Mouse (Mus musculus): ENCODE data around the gene Plcl2. TPM values are rescaled to one million over a fixed set of nuclear protein-coding genes. Genes with fewer than 3 reads are reported as not detected.

Plcl2 gene
- polyA plus RNA-seq, 1 experiment from 2014 or later, result 4.8 TPM

DNA sequence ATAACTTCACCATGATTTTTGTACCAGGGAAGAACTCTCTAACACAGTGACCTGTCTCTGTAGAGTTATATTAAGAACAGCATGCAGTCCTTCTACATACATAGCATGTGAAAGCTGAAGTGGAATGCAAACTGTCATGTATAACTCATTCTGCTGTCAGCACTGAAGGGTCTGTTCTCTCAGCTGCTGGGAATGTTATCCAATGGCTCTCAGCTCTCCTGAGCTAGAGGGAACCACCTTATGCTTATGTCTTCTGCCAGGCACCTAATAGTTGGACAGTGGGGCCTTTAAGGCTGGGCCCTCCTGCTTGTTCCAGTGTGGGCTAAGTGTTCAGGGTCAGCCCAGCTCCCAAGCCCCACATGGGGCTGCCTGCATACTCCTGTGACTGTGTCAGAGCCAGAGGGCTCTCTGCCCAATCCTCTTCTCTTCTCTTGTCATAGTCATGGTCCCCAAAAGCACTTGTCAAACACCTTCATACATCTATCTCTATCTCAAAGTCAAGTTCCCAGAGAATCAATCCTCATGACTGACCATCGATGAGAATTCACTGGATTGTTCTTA, 22.1 kb upstream of the Plcl2 start:
- H3K4me3 ChIP-seq (ENCODE audit: low read depth, low read length), result no peak overlapping the region
- WGBS, result 90% methylated on average over 1 of the region's 1 CpGs
- no peak for TF ChIP-seq CTCF (IDR thresholded peaks at IDR 0.05; ENCODE audit: low read depth)
- H3K9me3 ChIP-seq (ENCODE audit: control insufficient read depth), result no peaks in the 10 kb centered on the region
- no peak overlapping the region for H3K9ac ChIP-seq (ENCODE audit: low read depth, low read length)
- no peaks in the 10 kb centered on the region for H3K4me1 ChIP-seq (replicated peaks; ENCODE audit: control insufficient read depth, insufficient read depth, low read length)
- no peak for ATAC-seq
- H3K27ac ChIP-seq (ENCODE audit: low read depth, low read length), result no peak overlapping the region
- no peak overlapping the region for H3K4me2 ChIP-seq (replicated peaks; ENCODE audit: low read depth)
- H3K36me3 ChIP-seq (ENCODE audit: control insufficient read depth, insufficient read depth), result no peaks in the 10 kb centered on the region
- no peaks in the 10 kb centered on the region for H3K27me3 ChIP-seq (replicated peaks; ENCODE audit: control insufficient read depth, insufficient read depth, low read length)

DNA sequence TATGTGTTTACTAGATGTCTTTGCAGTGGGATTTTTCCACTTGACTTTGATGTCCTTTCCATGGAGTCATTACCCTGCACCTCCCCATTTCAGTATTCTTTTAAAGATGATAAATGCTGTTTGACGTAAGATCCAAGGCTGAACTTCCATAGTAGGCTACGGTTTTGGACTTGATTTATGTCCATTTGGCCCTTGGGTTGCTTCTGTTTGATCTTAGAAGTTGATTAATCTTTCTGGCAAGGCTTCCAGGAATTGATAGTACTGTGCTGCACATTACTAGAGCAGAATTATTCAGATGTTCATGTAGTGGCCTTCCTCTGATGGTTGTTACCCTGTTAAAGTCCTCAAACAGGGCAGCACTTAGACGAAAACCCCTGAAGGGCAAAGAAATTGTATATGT, 21.5 kb upstream of the Plcl2 start:
- Histone ChIP-seq H3K4me2 (replicated peaks; ENCODE audit: low read depth) (no peak overlapping the region), H3K27ac (ENCODE audit: low read depth, low read length) (no peak overlapping the region), H3K27me3 (replicated peaks; ENCODE audit: control insufficient read depth, insufficient read depth, low read length) (no peaks in the 10 kb centered on the region), H3K4me1 (replicated peaks; ENCODE audit: control insufficient read depth, insufficient read depth, low read length) (no peaks in the 10 kb centered on the region), H3K4me3 (ENCODE audit: low read depth, low read length) (no peak overlapping the region), H3K9me3 (ENCODE audit: control insufficient read depth) (no peaks in the 10 kb centered on the region), H3K36me3 (ENCODE audit: control insufficient read depth, insufficient read depth) (no peaks in the 10 kb centered on the region), H3K9ac (ENCODE audit: low read depth, low read length) (no peak overlapping the region)
- WGBS, result 85% methylated on average over 3 of the region's 3 CpGs
- no peak for TF ChIP-seq CTCF (IDR thresholded peaks at IDR 0.05; ENCODE audit: low read depth)
- ATAC-seq, result no peak

DNA sequence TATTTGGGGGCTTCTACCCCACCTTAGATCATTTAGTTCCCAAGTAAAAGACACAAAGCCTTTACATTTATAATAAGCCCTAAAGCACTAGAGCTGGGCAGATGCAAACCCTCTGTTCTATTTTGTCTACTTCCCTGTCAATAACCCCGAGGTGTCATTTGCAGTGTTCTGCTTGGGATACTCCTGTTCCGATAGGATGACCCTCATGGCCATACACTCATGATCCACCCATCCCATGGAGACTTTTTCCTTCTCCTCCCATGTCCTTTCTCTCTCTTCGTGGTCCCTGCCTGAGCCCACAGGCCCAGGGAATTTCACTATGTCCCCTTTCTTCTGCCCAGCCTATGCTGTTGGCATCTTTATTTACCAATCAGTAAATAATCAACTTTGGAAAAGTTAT, 20.8 kb upstream of the Plcl2 start:
- TF ChIP-seq CTCF (IDR thresholded peaks at IDR 0.05; ENCODE audit: low read depth), result no peak
- ATAC-seq, result no peak
- Histone ChIP-seq H3K4me1 (replicated peaks; ENCODE audit: control insufficient read depth, insufficient read depth, low read length) (no peaks in the 10 kb centered on the region), H3K4me2 (replicated peaks; ENCODE audit: low read depth) (no peak overlapping the region), H3K27ac (ENCODE audit: low read depth, low read length) (no peak overlapping the region), H3K27me3 (replicated peaks; ENCODE audit: control insufficient read depth, insufficient read depth, low read length) (no peaks in the 10 kb centered on the region), H3K9ac (ENCODE audit: low read depth, low read length) (no peak overlapping the region), H3K4me3 (ENCODE audit: low read depth, low read length) (no peak overlapping the region), H3K36me3 (ENCODE audit: control insufficient read depth, insufficient read depth) (no peaks in the 10 kb centered on the region), H3K9me3 (ENCODE audit: control insufficient read depth) (no peaks in the 10 kb centered on the region)
- WGBS, result 71% methylated on average over 3 of the region's 3 CpGs

DNA sequence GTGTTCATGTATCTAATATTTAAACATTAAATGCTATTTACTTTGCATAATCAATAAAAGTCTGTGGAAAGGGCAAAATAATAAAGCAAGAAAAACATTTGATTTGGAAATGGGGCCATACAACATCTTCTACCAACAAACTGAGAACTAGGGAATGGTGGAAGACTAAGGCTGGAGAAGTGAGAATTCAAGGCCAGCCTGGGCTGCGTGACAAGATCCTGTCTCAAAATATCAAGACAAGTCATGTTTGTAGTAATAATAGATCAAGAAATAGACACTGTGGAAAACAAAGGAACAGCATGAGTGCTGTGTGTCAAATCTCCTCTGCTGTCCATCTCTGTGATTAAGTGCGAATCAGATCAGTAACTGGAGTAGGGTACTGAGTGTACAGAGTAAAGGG, 20.3 kb upstream of the Plcl2 start:
- Histone ChIP-seq H3K9me3 (ENCODE audit: control insufficient read depth) (no peaks in the 10 kb centered on the region), H3K4me3 (ENCODE audit: low read depth, low read length) (no peak overlapping the region), H3K4me1 (replicated peaks; ENCODE audit: control insufficient read depth, insufficient read depth, low read length) (no peaks in the 10 kb centered on the region), H3K36me3 (ENCODE audit: control insufficient read depth, insufficient read depth) (no peaks in the 10 kb centered on the region), H3K4me2 (replicated peaks; ENCODE audit: low read depth) (no peak overlapping the region), H3K9ac (ENCODE audit: low read depth, low read length) (no peak overlapping the region), H3K27me3 (replicated peaks; ENCODE audit: control insufficient read depth, insufficient read depth, low read length) (no peaks in the 10 kb centered on the region), H3K27ac (ENCODE audit: low read depth, low read length) (no peak overlapping the region)
- no peak for TF ChIP-seq CTCF (IDR thresholded peaks at IDR 0.05; ENCODE audit: low read depth)
- ATAC-seq, result no peak
- 90% methylated on average over 2 of the region's 2 CpGs for WGBS

DNA sequence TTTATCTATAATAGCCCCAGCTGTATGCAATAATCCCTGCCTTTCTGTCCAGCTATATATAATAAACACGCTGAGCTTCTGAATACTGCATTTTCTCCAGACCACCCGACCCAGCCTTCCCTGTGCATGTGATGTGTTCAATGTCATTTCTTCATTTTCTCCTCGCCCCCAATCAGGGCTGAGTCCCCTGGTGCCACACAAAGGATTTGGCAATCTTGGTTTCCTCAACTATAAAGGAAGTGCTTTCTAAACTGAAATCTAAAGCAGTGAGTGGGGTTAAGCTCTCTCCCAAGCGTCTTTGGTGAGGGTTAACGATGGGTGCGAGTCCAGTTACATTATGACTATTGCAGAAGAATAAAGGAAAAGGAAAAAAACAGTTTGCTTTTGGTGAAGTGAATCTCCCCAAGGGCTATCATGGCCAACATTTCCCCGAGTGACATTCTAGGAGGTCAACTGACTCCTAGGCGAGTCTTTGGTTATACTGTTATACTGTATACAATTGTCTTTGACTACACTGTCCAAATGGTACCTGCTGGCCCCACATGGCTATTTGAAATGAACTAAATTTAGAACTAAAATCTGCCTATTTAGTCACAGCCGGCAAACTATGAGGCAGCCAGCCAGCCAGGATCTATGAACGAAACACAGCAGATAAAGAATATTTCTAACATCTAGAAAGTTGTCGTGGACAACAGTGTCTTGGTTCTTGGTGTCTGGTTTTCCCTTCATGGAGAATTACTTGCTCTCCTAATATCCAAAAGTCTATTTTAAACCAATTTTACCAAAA, 18.4 kb upstream of the Plcl2 start:
- 85% methylated on average over 11 of the region's 11 CpGs for WGBS
- Histone ChIP-seq H3K4me3 (ENCODE audit: low read depth, low read length) (no peak overlapping the region), H3K9me3 (ENCODE audit: control insufficient read depth) (no peaks in the 10 kb centered on the region), H3K4me1 (replicated peaks; ENCODE audit: control insufficient read depth, insufficient read depth, low read length) (no peaks in the 10 kb centered on the region), H3K36me3 (ENCODE audit: control insufficient read depth, insufficient read depth) (no peaks in the 10 kb centered on the region), H3K9ac (ENCODE audit: low read depth, low read length) (no peak overlapping the region), H3K4me2 (replicated peaks; ENCODE audit: low read depth) (no peak overlapping the region), H3K27ac (ENCODE audit: low read depth, low read length) (no peak overlapping the region), H3K27me3 (replicated peaks; ENCODE audit: control insufficient read depth, insufficient read depth, low read length) (no peaks in the 10 kb centered on the region)
- no peak for ATAC-seq
- no peak for TF ChIP-seq CTCF (IDR thresholded peaks at IDR 0.05; ENCODE audit: low read depth)

DNA sequence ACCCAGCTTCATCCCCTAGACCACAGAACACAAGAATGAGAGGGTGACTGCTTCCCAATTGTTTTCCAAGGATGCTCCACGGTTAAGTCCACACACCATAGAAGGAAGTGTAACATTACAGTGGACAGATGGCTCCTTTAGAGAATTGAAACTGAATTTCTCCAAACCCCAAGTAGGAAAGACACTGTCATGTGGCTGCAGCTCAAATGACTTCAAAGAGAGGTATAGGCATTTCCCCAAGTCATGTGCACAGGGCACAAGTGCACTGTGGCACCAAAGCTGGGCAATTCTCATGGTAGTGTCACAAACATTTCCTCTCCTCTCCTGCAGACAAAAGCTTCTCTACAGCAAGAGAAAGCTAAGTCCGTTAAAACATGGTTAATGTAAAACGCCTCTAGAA, 17.7 kb upstream of the Plcl2 start:
- Histone ChIP-seq H3K9me3 (ENCODE audit: control insufficient read depth) (no peaks in the 10 kb centered on the region), H3K4me2 (replicated peaks; ENCODE audit: low read depth) (no peak overlapping the region), H3K4me1 (replicated peaks; ENCODE audit: control insufficient read depth, insufficient read depth, low read length) (no peaks in the 10 kb centered on the region), H3K9ac (ENCODE audit: low read depth, low read length) (no peak overlapping the region), H3K27me3 (replicated peaks; ENCODE audit: control insufficient read depth, insufficient read depth, low read length) (no peaks in the 10 kb centered on the region), H3K36me3 (ENCODE audit: control insufficient read depth, insufficient read depth) (no peaks in the 10 kb centered on the region), H3K4me3 (ENCODE audit: low read depth, low read length) (no peak overlapping the region), H3K27ac (ENCODE audit: low read depth, low read length) (no peak overlapping the region)
- TF ChIP-seq CTCF (IDR thresholded peaks at IDR 0.05; ENCODE audit: low read depth), result no peak
- WGBS, result 85% methylated on average over 3 of the region's 3 CpGs
- no peak for ATAC-seq

All from intestine, postnatal 0 days (tissue).